Mouse (Mus musculus): ENCODE data around the gene Pbx1.

The Pbx1 gene

DNA sequence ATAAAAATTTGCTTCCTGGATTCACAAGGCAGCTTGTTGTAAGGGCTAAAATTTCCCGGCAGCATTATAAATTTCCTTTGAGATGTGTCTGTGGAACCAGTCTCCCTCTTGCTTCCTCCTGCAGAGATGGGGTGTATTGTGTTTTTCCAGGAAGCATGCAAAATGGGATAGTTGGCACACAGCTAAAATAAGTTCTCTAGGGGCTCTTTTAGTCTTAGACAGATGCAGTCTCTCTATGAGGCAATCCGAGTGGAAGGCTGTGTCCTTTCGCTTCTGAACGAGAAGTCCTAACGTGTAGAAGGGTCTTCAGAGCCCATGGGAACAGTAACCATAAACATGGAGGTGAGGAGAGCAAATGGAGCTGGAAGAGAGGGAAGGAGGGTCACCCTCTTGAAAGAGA lies 360.1 kb downstream of the Pbx1 start:
- DNase-seq (ENCODE audit: low read depth): no peak

DNA sequence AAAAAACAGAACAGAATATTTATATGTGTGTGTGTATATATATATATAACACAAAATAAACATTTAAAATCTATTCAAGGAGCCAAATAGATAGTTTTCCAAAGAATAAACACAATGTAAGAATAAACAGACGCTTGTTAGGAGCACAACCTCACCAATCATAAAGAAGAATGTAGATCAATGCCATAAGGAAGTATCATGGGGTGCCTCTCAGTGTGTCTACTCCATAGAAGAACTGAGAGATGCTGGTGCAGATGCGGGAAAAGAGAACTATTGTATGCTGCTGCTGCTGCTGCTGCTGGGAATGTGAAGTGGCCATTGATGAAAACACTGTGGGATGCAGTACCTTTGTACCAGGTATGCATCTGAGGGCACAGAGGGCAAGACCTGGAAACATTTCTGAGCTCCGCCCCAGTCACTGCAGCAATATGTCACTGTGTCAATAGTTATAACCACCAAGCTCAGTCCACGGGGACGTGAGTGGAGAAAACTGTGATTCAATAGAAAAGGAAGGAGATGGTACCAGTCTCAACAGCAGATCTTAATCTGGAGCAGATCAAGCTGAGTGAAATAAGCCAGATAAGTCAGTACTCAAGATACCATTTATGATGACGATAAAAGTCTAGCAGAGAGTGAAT lies 361.7 kb downstream of the Pbx1 start:
- no peak for DNase-seq (ENCODE audit: low read depth)

DNA sequence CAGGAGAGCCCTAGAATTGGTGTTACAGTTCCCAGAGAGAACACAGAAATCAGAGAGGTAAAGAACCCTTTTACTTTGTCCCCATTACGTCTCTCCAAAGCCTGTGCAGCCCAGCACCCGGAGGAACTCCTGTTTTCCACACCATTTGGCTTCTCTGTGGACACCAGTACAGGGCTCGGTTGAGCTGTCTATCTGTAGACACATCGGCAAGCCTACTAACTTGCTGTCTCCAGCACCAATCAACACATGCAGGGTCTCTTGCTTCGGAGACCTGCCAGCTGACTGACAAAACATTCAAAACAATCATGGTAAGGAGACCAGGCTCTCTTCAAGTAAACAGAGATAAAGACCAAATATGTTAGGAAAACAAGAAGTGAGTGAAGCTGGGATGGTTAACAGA lies 362.3 kb downstream of the Pbx1 start:
- DNase-seq (ENCODE audit: low read depth): no peak
